Mouse (Mus musculus): ENCODE data around the gene Vstm5.

Gene Vstm5

DNA sequence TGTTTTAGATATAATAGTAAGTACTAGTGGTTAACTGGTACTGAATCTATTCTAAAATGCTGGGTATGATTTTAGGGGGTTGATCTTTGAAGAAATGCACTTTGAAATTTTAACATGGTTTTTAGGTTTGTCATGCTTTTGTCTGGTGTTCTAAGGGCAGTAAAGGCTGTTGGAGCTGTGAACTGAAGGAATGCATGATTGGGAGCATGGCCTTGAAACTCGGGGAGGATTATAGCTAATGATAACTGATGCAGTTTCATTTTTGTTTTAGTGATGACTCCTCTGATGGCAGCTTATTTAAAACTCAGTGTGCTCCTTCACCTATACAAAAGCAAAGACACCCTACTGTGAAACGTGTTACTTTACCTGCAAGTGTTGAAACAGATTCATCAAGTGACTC lies 69.4 kb downstream of the Vstm5 start:
- DNase-seq (ENCODE audit: low read depth, low spot score), result no peak

Measured in CD4-positive, CD25-positive, alpha-beta regulatory T cell, adult 2 months (primary cell).